Mouse (Mus musculus): ENCODE results near the gene Ado. TPM values are rescaled to one million over a fixed set of nuclear protein-coding genes. Genes with fewer than 3 reads are reported as not detected.

The Ado gene
- polyA plus RNA-seq, 1 experiment from 2014 or later: 10.8 TPM

GRCm38 (mm10) chr10:67571443-67571842 lies 22.7 kb upstream of the Ado start:
- TF ChIP-seq CTCF (IDR thresholded peaks at IDR 0.05; ENCODE audit: low read depth) (no peak), EP300 (IDR thresholded peaks at IDR 0.05; ENCODE audit: low read depth) (no peak)
- Histone ChIP-seq H3K27ac (ENCODE audit: low read depth) (no peak overlapping the region), H3K9me3 (ENCODE audit: low read length) (no peaks in the 10 kb centered on the region), H3K4me3 (ENCODE audit: low read depth, low read length) (no peak overlapping the region), H3K9ac (replicated peaks) (no peak overlapping the region), H3K4me1 (ENCODE audit: insufficient read depth) (no peaks in the 10 kb centered on the region), H3K4me2 (ENCODE audit: low read depth, low read length) (no peak overlapping the region), H3K36me3 (replicated peaks; ENCODE audit: insufficient read depth, low read length) (no peaks in the 10 kb centered on the region), H3K27me3 (ENCODE audit: insufficient read depth, low read length) (no peaks in the 10 kb centered on the region)
- 64% methylated on average over 14 of the region's 14 CpGs for WGBS (ENCODE audit: insufficient replicate concordance)
- ATAC-seq (no peak), DNase-seq (no peak)

- H3K36me3 ChIP-seq (replicated peaks; ENCODE audit: insufficient read depth, low read length): no peaks in the 10 kb centered on the region
- H3K4me2 ChIP-seq (ENCODE audit: low read depth, low read length): no peak overlapping the region
- ATAC-seq (no peak), DNase-seq (no peak)
- H3K4me3 ChIP-seq (ENCODE audit: low read depth, low read length): no peak overlapping the region
- no peak overlapping the region for H3K27ac ChIP-seq (ENCODE audit: low read depth)
- H3K27me3 ChIP-seq (ENCODE audit: insufficient read depth, low read length): no peaks in the 10 kb centered on the region
- H3K9ac ChIP-seq (replicated peaks): no peak overlapping the region
- H3K9me3 ChIP-seq (ENCODE audit: low read length): no peaks in the 10 kb centered on the region
- H3K4me1 ChIP-seq (ENCODE audit: insufficient read depth): no peaks in the 10 kb centered on the region
- 49% methylated on average over 7 of the region's 7 CpGs for WGBS (ENCODE audit: insufficient replicate concordance)
- TF ChIP-seq EP300 (IDR thresholded peaks at IDR 0.05; ENCODE audit: low read depth): no peak
- TF ChIP-seq CTCF (IDR thresholded peaks at IDR 0.05; ENCODE audit: low read depth): no peak
These were observed 20.8 kb upstream of the Ado start for GRCm38 (mm10) chr10:67569539-67569938.

DNA sequence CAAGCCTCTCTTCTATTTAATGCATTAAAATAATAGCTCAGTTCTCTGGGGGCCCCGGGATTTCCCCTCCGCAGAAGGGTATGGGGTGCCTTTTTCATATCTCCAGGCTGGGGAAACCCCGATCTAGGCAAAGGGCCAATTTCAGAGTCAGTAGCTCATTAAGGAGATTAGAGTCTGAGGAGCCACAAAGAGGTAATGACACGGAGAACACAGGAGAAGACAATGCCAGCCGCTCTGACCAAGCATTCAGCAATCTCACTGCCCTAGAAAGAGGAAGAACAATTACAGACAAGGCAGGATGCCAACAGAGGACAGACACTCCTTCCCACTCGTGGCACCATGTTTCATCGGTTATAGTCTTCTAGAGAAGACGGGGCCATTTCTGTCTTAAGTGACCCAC lies 17.3 kb upstream of the Ado start:
- Histone ChIP-seq H3K4me2 (ENCODE audit: low read depth, low read length) (no peak overlapping the region), H3K27ac (ENCODE audit: low read depth) (no peak overlapping the region), H3K27me3 (ENCODE audit: insufficient read depth, low read length) (no peaks in the 10 kb centered on the region), H3K36me3 (replicated peaks; ENCODE audit: insufficient read depth, low read length) (no peaks in the 10 kb centered on the region), H3K4me1 (ENCODE audit: insufficient read depth) (no peaks in the 10 kb centered on the region), H3K9ac (replicated peaks) (no peak overlapping the region), H3K4me3 (ENCODE audit: low read depth, low read length) (no peak overlapping the region), H3K9me3 (ENCODE audit: low read length) (no peaks in the 10 kb centered on the region)
- WGBS (ENCODE audit: insufficient replicate concordance): 40% methylated on average over 8 of the region's 8 CpGs
- ATAC-seq (no peak), DNase-seq (no peak)
- TF ChIP-seq CTCF (IDR thresholded peaks at IDR 0.05; ENCODE audit: low read depth): no peak

GRCm38 (mm10) chr10:67564509-67564908 lies 15.8 kb upstream of the Ado start:
- no peaks in the 10 kb centered on the region for H3K36me3 ChIP-seq (replicated peaks; ENCODE audit: insufficient read depth, low read length)
- H3K9me3 ChIP-seq (ENCODE audit: low read length): no peaks in the 10 kb centered on the region
- H3K27me3 ChIP-seq (ENCODE audit: insufficient read depth, low read length): no peaks in the 10 kb centered on the region
- no peaks in the 10 kb centered on the region for H3K4me1 ChIP-seq (ENCODE audit: insufficient read depth)
- no peak overlapping the region for H3K9ac ChIP-seq (replicated peaks)
- H3K4me3 ChIP-seq (ENCODE audit: low read depth, low read length): no peak overlapping the region
- H3K27ac ChIP-seq (ENCODE audit: low read depth): no peak overlapping the region
- ATAC-seq (no peak), DNase-seq (no peak)
- WGBS (ENCODE audit: insufficient replicate concordance): 76% methylated on average over 7 of the region's 7 CpGs
- TF ChIP-seq EP300 (IDR thresholded peaks at IDR 0.05; ENCODE audit: low read depth): no peak
- TF ChIP-seq CTCF (IDR thresholded peaks at IDR 0.05; ENCODE audit: low read depth): no peak
- no peak overlapping the region for H3K4me2 ChIP-seq (ENCODE audit: low read depth, low read length)

GRCm38 (mm10) chr10:67561185-67561584 lies 12.4 kb upstream of the Ado start:
- TF ChIP-seq CTCF (IDR thresholded peaks at IDR 0.05; ENCODE audit: low read depth) (no peak), EP300 (IDR thresholded peaks at IDR 0.05; ENCODE audit: low read depth) (no peak)
- DNase-seq (no peak), ATAC-seq (no peak)
- H3K4me3 ChIP-seq (ENCODE audit: low read depth, low read length): no peak overlapping the region
- H3K27ac ChIP-seq (ENCODE audit: low read depth): no peak overlapping the region
- H3K27me3 ChIP-seq (ENCODE audit: insufficient read depth, low read length): no peaks in the 10 kb centered on the region
- no peaks in the 10 kb centered on the region for H3K9me3 ChIP-seq (ENCODE audit: low read length)
- H3K36me3 ChIP-seq (replicated peaks; ENCODE audit: insufficient read depth, low read length): no peaks in the 10 kb centered on the region
- H3K4me1 ChIP-seq (ENCODE audit: insufficient read depth): no peaks in the 10 kb centered on the region
- no peak overlapping the region for H3K9ac ChIP-seq (replicated peaks)
- H3K4me2 ChIP-seq (ENCODE audit: low read depth, low read length): no peak overlapping the region
- WGBS (ENCODE audit: insufficient replicate concordance): 49% methylated on average over 1 of the region's 1 CpGs

DNA sequence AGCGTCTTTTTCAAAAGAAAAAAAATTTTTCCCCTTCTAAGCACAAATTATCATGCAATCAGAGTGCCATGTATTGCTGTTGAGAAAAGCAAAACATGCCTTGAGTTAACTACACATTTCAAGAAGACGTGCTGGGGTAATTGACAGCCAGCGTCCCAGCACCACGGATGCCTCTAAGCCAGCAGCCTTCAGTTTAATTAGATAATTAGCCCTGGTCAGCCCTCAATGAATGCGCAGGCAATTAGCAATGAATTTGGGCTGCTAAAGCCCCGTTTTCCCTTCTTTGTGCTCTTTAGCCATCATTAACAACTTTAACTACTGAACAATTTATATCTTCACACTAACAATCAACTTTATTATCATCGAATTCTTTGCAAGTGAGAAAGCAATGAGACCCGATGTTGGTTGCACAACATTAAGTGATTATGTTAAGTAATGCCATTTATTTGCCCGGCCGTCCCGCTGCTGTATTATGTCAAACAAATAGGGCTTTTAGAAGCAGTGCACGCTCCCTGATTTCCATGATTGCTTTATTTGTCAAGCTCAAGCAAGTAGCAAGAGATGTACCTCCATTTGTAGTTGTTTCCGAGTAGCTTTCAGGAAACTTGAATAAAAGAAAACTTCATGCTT lies 11.1 kb upstream of the Ado start:
- no peaks in the 10 kb centered on the region for H3K9me3 ChIP-seq (ENCODE audit: low read length)
- WGBS (ENCODE audit: insufficient replicate concordance): 66% methylated on average over 13 of the region's 13 CpGs
- H3K36me3 ChIP-seq (replicated peaks; ENCODE audit: insufficient read depth, low read length): no peaks in the 10 kb centered on the region
- no peaks in the 10 kb centered on the region for H3K4me1 ChIP-seq (ENCODE audit: insufficient read depth)
- no peak for DNase-seq
- no peak for TF ChIP-seq CTCF (IDR thresholded peaks at IDR 0.05; ENCODE audit: low read depth)
- no peak for TF ChIP-seq EP300 (IDR thresholded peaks at IDR 0.05; ENCODE audit: low read depth)
- no peak overlapping the region for H3K9ac ChIP-seq (replicated peaks)
- H3K4me3 ChIP-seq (ENCODE audit: low read depth, low read length): no peak overlapping the region
- no peak overlapping the region for H3K4me2 ChIP-seq (ENCODE audit: low read depth, low read length)
- no peak overlapping the region for H3K27ac ChIP-seq (ENCODE audit: low read depth)
- H3K27me3 ChIP-seq (ENCODE audit: insufficient read depth, low read length): no peaks in the 10 kb centered on the region
- ATAC-seq: no peak

- TF ChIP-seq CTCF (IDR thresholded peaks at IDR 0.05; ENCODE audit: low read depth): no peak
- no peak for TF ChIP-seq EP300 (IDR thresholded peaks at IDR 0.05; ENCODE audit: low read depth)
- DNase-seq: no peak
- no peak overlapping the region for H3K4me3 ChIP-seq (ENCODE audit: low read depth, low read length)
- H3K4me2 ChIP-seq (ENCODE audit: low read depth, low read length): no peak overlapping the region
- H3K4me1 ChIP-seq (ENCODE audit: insufficient read depth): no peaks in the 10 kb centered on the region
- no peak overlapping the region for H3K9ac ChIP-seq (replicated peaks)
- ATAC-seq: no peak
- H3K36me3 ChIP-seq (replicated peaks; ENCODE audit: insufficient read depth, low read length): no peaks in the 10 kb centered on the region
- no peaks in the 10 kb centered on the region for H3K27me3 ChIP-seq (ENCODE audit: insufficient read depth, low read length)
- 81% methylated on average over 4 of the region's 4 CpGs for WGBS (ENCODE audit: insufficient replicate concordance)
- no peaks in the 10 kb centered on the region for H3K9me3 ChIP-seq (ENCODE audit: low read length)
- no peak overlapping the region for H3K27ac ChIP-seq (ENCODE audit: low read depth)
These were observed 9.3 kb upstream of the Ado start for GRCm38 (mm10) chr10:67558053-67558452.
